Mouse (Mus musculus) bone marrow, adult 2 months (tissue): ENCODE measurements around the gene Aqp1. TPM values are rescaled to one million over a fixed set of nuclear protein-coding genes. Genes with fewer than 3 reads are reported as not detected.

ENCODE experiments used
- H3K27ac ChIP-seq: fragments of 200-500 bp; 2 replicates; pipeline ENCODE4 v1.5.1; 2012; ENCODE audit warnings: low read depth, mild to moderate bottlenecking, control low read depth, inconsistent platforms, low read length; ENCODE audit not compliant: control insufficient read depth, poor library complexity, insufficient read depth
- H3K4me1 ChIP-seq: fragments of 200-500 bp; 2 replicates; pipeline ENCODE4 v1.6.1; 2011; ENCODE audit warnings: low read length; ENCODE audit not compliant: control insufficient read depth, insufficient read depth
- H3K4me3 ChIP-seq: fragments of 200-500 bp; replicated peaks from 2 replicates; pipeline ENCODE3; 2011; ENCODE audit warnings: mild to moderate bottlenecking, low read depth, low read length, control low read depth; ENCODE audit not compliant: control insufficient read depth
- CTCF ChIP-seq: fragments of 200-500 bp; IDR thresholded peaks from 2 replicates; pipeline ENCODE4 v1.5.1; 2011; ENCODE audit warnings: low read length, control low read depth; ENCODE audit not compliant: control insufficient read depth, insufficient read depth
- POLR2A ChIP-seq: fragments of 200-500 bp; IDR thresholded peaks from 2 replicates; pipeline ENCODE4 v1.6.1; 2011; ENCODE audit warnings: low read depth, mild to moderate bottlenecking, control low read depth, low read length, borderline replicate concordance; ENCODE audit not compliant: control insufficient read depth
- WGBS: fragments of 180-500 bp; shearing (Covaris S2); methylation state at CpG from one replicate; pipeline ENCODE4 v1.1.7; 2018; 5-methylcytosine and 5-hydroxymethylcytosine counted together
- polyA plus RNA-seq: library from polyadenylated mRNA; stranded (reverse); fragments of >200 nt; gene quantifications from 2 replicates; pipeline ENCODE4 v1.2.4, GENCODE M21; 2011; ENCODE audit warnings: low replicate concordance; ENCODE audit not compliant: missing spikeins, insufficient read depth, insufficient read length

Aqp1 gene
- polyA plus RNA-seq: 226 and 325 TPM in 2 replicates

- TF ChIP-seq CTCF (no peak), POLR2A (peak; percentile 94)
- peak within 1 kb of the TSS; percentile 91 for H3K27ac ChIP-seq
- 9% methylated on average over 12 of the region's 12 CpGs for WGBS
- H3K4me3 ChIP-seq: peak within 1 kb of the TSS; percentile 92
- no peaks in the 10 kb centered on the region; the same call in 1 of the 2 replicates for H3K4me1 ChIP-seq
Measured at GRCm38 (mm10) chr6:55335989-55336514, at the start of gene Aqp1. Aqp1 (plus strand) TSS chr6:55336432.

DNA sequence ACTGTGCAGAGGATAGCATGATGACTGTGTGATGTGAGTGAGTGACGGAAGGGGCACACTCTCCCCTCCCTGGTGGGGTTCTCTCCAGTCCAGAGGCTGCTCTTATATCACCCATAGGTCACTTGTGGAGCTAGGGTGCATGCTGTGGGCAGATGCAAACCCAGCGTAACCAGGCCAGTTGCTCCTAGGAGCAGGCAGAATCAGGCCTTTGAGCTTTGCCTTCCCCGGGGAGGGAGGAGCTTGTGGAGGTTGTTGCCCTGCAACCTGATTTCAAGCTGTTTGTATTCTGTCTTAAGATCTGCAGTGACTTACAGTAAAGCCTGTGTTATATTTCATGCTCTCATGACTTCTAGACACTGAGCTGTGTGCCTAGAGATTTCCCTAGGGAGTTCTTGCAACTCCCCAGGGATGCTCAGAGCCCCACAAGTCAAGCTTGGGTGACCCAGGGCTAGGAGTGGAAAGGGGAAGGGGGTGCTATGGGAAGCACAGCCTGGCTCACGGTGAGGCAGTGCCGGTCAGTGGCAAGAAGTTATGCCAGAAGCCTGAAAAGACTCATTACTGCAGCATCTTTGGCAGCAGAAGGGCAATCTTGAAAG, 48.1 kb upstream of the Aqp1 start:
- Histone ChIP-seq H3K4me1 (no peaks in the 10 kb centered on the region), H3K4me3 (no peak overlapping the region), H3K27ac (no peak overlapping the region)
- TF ChIP-seq CTCF: no peak
- no peak for TF ChIP-seq POLR2A
- WGBS: 70% methylated on average over 5 of the region's 5 CpGs

GRCm38 (mm10) chr6:55294549-55295131, 41.6 kb upstream of the Aqp1 start:
- Histone ChIP-seq H3K4me3 (no peak overlapping the region), H3K4me1 (peaks cover under 1% of the 10 kb centered on the region; the same call in 1 of the 2 replicates), H3K27ac (no peak overlapping the region)
- 29% methylated on average over 19 of the region's 19 CpGs for WGBS
- TF ChIP-seq POLR2A: no peak
- no peak for TF ChIP-seq CTCF

DNA sequence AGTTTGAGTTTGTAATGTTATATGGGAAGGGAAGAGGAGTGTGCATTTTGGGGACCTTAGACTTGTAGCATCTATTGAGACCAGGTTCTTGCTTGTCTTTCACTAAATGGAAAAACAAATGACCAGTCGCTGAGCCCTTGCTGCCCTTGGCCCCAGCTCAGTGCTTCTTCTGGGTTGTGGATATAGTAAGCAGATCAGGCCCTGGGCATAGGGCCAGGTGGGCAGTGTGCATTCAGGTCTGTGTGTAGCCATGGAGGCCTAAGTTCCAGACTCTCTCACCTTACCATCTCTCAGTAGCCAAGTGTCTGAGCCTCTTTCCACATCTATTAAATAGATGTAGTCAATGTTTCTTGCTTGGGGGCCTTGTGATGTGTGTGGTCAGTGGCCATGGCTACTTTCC, 40.9 kb upstream of the Aqp1 start:
- Histone ChIP-seq H3K27ac (no peak overlapping the region), H3K4me1 (peaks cover 1% of the 10 kb centered on the region; the same call in 1 of the 2 replicates), H3K4me3 (no peak overlapping the region)
- no peak for TF ChIP-seq CTCF
- TF ChIP-seq POLR2A: no peak
- WGBS: 71% methylated on average over 1 of the region's 1 CpGs

- Histone ChIP-seq H3K27ac (no peak overlapping the region), H3K4me1 (peaks cover 1% of the 10 kb centered on the region; the same call in 1 of the 2 replicates), H3K4me3 (no peak overlapping the region)
- TF ChIP-seq POLR2A (no peak), CTCF (no peak)
- WGBS: 64% methylated on average over 8 of the region's 8 CpGs
Measured at GRCm38 (mm10) chr6:55299482-55299881, 36.8 kb upstream of the Aqp1 start.

DNA sequence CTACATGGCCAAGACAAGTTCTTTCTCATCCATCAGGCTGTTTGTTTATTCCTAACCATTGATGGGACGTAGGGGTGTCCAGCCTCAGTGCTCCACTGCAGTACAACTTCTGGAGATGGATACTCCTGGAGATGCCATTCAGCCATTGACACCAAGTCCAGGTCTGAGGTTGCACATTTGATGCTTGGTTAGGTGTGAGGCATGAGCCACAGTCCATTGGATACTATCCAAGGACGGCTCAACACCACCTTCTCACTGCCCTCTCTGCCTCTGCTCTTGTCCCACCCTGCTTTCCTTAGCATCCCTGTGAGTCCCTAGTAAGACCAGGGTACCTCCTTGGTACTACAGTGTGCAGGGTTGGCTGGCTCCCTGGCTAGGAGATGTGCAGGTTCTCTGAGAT, 36.3 kb upstream of the Aqp1 start:
- Histone ChIP-seq H3K4me3 (no peak overlapping the region), H3K4me1 (peaks cover 1% of the 10 kb centered on the region; the same call in 1 of the 2 replicates), H3K27ac (no peak overlapping the region)
- WGBS: 87% methylated on average over 2 of the region's 2 CpGs
- TF ChIP-seq POLR2A (no peak), CTCF (no peak)

DNA sequence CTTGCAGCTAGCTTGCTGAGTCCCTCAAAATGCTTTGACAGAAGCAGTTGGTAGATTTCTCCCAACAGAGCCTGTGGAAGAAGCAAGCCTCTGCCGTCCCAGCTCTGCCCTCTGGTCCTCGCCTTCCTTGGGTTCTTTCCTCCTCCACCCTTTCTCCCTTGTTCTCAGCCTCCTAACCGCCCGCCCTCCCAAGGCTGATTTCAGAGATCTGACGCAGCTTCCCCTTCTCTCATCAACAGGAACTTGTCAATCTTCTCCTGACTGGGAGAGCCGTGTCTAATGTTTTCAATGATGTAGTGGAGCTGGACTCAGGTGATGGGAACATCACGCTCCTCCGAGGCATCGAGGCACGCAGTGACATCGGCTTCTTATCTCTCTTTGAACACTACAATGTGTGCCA, 35.5 kb upstream of the Aqp1 start:
- TF ChIP-seq CTCF: no peak
- 56% methylated on average over 11 of the region's 11 CpGs for WGBS
- H3K4me1 ChIP-seq: peaks cover 1% of the 10 kb centered on the region; the same call in 1 of the 2 replicates
- H3K27ac ChIP-seq: no peak overlapping the region
- H3K4me3 ChIP-seq: no peak overlapping the region

- Histone ChIP-seq H3K4me3 (no peak overlapping the region), H3K4me1 (peaks cover 3% of the 10 kb centered on the region), H3K27ac (no peak overlapping the region)
- TF ChIP-seq POLR2A: no peak
- 84% methylated on average over 2 of the region's 2 CpGs for WGBS
Measured at GRCm38 (mm10) chr6:55310179-55310578, 26.1 kb upstream of the Aqp1 start.
